Mouse (Mus musculus): ENCODE data around the gene Kl. TPM values are rescaled to one million over a fixed set of nuclear protein-coding genes. Genes with fewer than 3 reads are reported as not detected.

The Kl gene
- polyA plus RNA-seq (2015; fragmentation: Nextera tagmentation; extraction: Ambion mirVana): 0.08 and 0.12 TPM in 2 replicates

DNA sequence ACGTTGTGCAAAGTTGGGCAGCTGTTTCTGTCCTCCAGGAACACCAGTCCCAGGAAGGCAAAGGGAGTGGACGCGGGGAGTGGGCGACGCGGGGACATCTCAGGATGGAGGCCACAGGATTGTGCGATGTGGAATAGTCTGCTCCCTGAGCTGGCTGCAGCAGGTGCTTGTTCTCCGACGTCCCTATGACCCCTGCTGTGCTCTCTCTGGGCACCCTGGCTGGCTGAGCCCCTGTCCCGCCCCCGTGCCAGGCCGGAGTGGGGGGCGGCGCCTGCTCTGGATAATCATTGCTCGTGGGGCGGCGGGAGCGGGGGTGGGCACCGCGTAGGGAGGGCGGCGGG, at the start of gene Kl:
TSS of gene Kl (plus strand) at position 280 of the 341 bp plus-strand sequence.
- Histone ChIP-seq H3K27ac (ENCODE audit: low read length) (no peak within 1 kb of the TSS), H3K4me2 (ENCODE audit: low read depth, low read length) (peak within 1 kb of the TSS; percentile 54), H3K36me3 (ENCODE audit: control insufficient read depth, insufficient read depth) (no peaks in the 10 kb centered on the region), H3K4me1 (ENCODE audit: control insufficient read depth, low read depth, low read length) (no peaks in the 10 kb centered on the region), H3K9ac (ENCODE audit: low read depth, low read length) (no peak within 1 kb of the TSS), H3K4me3 (ENCODE audit: low read depth, low read length) (peak within 1 kb of the TSS; percentile 45), H3K9me3 (replicated peaks; ENCODE audit: control insufficient read depth, low read length) (no peaks in the 10 kb centered on the region), H3K27me3 (ENCODE audit: control insufficient read depth, insufficient read depth, low read depth, low read length) (peaks cover 23% of the 10 kb centered on the region)
- WGBS (ENCODE audit: insufficient replicate concordance): 5% methylated on average over 21 of the region's 22 CpGs
- ATAC-seq (ENCODE audit: low read depth): no peak; the same call in 1 of the 2 replicates

DNA sequence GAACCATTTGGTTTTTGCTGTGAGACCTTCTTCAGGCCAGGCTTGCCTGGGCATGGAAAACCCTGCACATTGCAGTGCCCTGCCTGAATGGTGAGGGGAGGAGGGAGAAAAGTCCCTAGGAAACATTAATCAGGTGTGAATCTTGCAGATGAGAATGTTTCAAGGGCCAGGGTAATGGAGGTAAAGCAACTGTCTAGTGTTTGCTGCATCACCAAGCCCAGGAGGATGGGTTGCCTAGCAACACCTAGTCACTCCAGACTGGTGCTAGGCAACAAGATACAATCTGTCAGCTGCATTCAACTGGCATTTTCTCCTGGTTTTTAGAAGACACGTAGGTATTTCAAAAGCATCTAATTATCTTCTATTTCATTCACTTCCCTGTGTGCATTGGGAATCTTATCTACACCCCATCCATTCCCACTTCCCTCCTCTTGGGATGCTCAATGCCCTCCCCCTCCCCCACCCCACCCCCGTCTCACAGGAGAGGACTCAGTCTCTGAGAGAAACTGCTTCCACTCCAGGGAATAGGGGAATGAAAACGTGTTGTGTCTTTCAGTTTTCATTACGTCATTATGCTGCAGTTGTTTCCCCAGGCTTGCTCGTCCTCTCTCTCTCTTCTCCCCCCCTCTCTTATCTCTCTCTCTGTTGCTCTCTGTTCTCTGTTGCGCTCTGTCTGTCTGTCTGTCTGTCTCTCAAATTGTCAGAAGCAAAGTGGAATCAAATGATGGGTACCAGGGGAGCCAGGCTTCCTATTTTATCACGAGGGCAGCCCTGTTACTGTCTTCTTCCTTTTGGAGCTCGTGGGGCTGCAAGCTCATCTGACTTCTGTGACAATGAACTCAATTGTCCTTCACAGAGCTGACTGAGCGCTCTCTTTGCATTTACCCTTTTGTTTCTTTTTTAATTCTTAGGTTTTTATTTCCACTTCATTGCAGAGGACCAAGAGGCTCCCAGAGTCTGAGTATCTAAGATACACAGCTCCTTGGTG, 46.1 kb upstream of the Kl start:
- H3K4me2 ChIP-seq (ENCODE audit: low read depth, low read length): no peak overlapping the region
- H3K9ac ChIP-seq (ENCODE audit: low read depth, low read length): no peak overlapping the region
- H3K4me3 ChIP-seq (ENCODE audit: low read depth, low read length): no peak overlapping the region
- no peak overlapping the region for H3K27ac ChIP-seq (ENCODE audit: low read length)
- H3K4me1 ChIP-seq (ENCODE audit: control insufficient read depth, low read depth, low read length): no peaks in the 10 kb centered on the region
- WGBS (ENCODE audit: insufficient replicate concordance): 28% methylated on average over 9 of the region's 9 CpGs
- H3K9me3 ChIP-seq (replicated peaks; ENCODE audit: control insufficient read depth, low read length): no peaks in the 10 kb centered on the region; the same call in 1 of the 2 replicates
- no peak for ATAC-seq (ENCODE audit: low read depth)
- no peaks in the 10 kb centered on the region for H3K36me3 ChIP-seq (ENCODE audit: control insufficient read depth, insufficient read depth)
- H3K27me3 ChIP-seq (ENCODE audit: control insufficient read depth, insufficient read depth, low read depth, low read length): no peaks in the 10 kb centered on the region

DNA sequence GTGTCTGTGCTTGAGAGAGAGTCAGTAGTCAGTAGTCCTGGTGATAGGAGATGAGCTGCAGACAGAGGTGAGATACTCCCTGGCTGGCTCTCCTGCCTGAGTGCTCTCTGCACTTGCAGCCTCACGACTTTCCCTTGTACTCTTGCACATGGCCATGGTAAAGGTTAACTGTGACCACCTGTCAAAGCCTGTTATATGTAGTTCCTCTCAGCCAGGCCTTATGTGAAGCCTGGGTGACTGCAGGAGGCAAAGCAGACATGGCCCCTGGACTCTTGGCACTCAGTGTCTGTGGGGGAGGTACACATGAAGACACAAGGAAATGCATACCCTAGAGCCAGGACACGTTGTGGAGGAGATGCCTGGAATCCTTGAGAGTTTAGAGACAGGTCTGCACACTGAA, 40.3 kb upstream of the Kl start:
- no peaks in the 10 kb centered on the region; the same call in 1 of the 2 replicates for H3K4me1 ChIP-seq (ENCODE audit: control insufficient read depth, low read depth, low read length)
- H3K9me3 ChIP-seq (replicated peaks; ENCODE audit: control insufficient read depth, low read length): no peaks in the 10 kb centered on the region; the same call in 1 of the 2 replicates
- no peak overlapping the region for H3K27ac ChIP-seq (ENCODE audit: low read length)
- no peaks in the 10 kb centered on the region for H3K36me3 ChIP-seq (ENCODE audit: control insufficient read depth, insufficient read depth)
- no peak overlapping the region for H3K4me3 ChIP-seq (ENCODE audit: low read depth, low read length)
- ATAC-seq (ENCODE audit: low read depth): no peak; the same call in 1 of the 2 replicates
- H3K9ac ChIP-seq (ENCODE audit: low read depth, low read length): no peak overlapping the region
- H3K4me2 ChIP-seq (ENCODE audit: low read depth, low read length): no peak overlapping the region
- no peaks in the 10 kb centered on the region for H3K27me3 ChIP-seq (ENCODE audit: control insufficient read depth, insufficient read depth, low read depth, low read length)
- 21% methylated on average over 2 of the region's 2 CpGs for WGBS (ENCODE audit: insufficient replicate concordance)

DNA sequence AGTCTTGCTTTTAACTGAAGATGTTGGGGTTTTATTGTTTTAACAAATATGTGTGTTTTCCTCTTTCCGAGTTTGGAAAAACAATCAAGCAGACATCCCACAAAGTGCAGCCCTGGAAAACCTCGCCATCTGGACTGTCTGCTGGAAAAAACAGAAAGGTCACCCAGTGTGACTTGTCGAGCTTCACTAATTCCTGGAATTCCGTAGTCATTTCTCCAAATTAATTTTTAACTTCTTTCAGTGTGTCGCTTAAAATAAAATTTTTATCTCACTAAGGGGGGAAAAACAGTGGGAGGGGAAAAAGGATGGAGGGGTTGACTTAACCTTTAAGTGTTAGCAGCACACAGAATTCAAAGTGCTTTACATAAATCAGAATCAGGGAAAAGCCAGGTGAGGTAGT, 39.8 kb upstream of the Kl start:
- Histone ChIP-seq H3K4me3 (ENCODE audit: low read depth, low read length) (no peak overlapping the region), H3K9me3 (replicated peaks; ENCODE audit: control insufficient read depth, low read length) (no peaks in the 10 kb centered on the region; the same call in 1 of the 2 replicates), H3K9ac (ENCODE audit: low read depth, low read length) (no peak overlapping the region), H3K27me3 (ENCODE audit: control insufficient read depth, insufficient read depth, low read depth, low read length) (no peaks in the 10 kb centered on the region), H3K4me2 (ENCODE audit: low read depth, low read length) (no peak overlapping the region), H3K36me3 (ENCODE audit: control insufficient read depth, insufficient read depth) (no peaks in the 10 kb centered on the region), H3K27ac (ENCODE audit: low read length) (peak overlapping the region; percentile 37; the same call in 1 of the 2 replicates), H3K4me1 (ENCODE audit: control insufficient read depth, low read depth, low read length) (no peaks in the 10 kb centered on the region; the same call in 1 of the 2 replicates)
- WGBS (ENCODE audit: insufficient replicate concordance): 34% methylated on average over 5 of the region's 5 CpGs
- ATAC-seq (ENCODE audit: low read depth): no peak

DNA sequence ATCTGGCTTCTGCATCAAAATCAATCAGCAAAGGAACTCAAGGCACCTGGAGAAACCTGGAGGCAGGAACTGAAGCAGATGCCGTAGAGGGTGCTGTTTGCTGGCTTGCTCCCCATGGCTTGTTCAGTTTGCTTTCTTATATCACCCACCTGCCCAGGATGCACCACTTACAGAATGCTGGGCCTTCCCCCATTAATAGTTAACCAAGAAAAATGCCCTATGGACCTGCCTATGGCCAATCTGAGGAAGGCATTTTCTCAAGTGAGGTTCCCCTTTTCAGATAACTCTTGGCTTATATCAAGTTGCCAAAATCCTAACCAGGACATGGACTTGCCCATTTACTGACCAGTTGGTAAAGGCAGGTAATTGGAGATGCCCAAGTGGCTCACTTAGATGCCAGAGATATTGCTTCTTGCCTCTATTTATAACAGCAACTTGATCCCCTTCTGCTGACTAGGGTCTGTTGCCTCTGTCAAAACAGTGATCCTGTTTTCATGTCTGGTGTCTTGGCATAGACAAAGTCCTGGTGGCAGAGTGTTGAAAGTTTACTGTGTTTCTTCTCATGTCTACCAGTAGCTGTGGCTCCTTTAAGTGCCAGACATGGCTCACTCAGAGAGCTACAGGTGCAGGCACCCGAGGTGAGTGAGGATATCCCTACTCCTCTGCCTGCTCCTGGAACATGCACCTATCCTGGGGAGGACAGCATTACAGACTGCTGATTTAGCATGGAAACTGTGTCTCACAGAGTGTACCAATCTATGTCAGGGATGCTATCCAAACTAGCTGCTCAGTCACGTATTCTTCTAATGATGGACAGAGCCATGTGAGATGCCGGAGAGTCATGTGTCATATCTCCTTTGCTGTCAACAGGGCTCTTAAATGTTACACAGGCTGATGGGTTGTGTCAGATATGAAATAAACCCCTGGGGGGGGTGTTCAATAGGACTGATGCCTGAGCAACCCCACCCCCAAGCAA, 37.0 kb upstream of the Kl start:
- Histone ChIP-seq H3K27ac (ENCODE audit: low read length) (no peak overlapping the region), H3K27me3 (ENCODE audit: control insufficient read depth, insufficient read depth, low read depth, low read length) (no peaks in the 10 kb centered on the region), H3K9me3 (replicated peaks; ENCODE audit: control insufficient read depth, low read length) (no peaks in the 10 kb centered on the region), H3K4me2 (ENCODE audit: low read depth, low read length) (no peak overlapping the region), H3K36me3 (ENCODE audit: control insufficient read depth, insufficient read depth) (no peaks in the 10 kb centered on the region), H3K4me1 (ENCODE audit: control insufficient read depth, low read depth, low read length) (no peaks in the 10 kb centered on the region; the same call in 1 of the 2 replicates), H3K4me3 (ENCODE audit: low read depth, low read length) (no peak overlapping the region), H3K9ac (ENCODE audit: low read depth, low read length) (no peak overlapping the region)
- WGBS (ENCODE audit: insufficient replicate concordance): 63% methylated on average over 4 of the region's 4 CpGs
- ATAC-seq (ENCODE audit: low read depth): 0 out of 2 replicates have a peak, but pooled peaks have one; percentile 46

DNA sequence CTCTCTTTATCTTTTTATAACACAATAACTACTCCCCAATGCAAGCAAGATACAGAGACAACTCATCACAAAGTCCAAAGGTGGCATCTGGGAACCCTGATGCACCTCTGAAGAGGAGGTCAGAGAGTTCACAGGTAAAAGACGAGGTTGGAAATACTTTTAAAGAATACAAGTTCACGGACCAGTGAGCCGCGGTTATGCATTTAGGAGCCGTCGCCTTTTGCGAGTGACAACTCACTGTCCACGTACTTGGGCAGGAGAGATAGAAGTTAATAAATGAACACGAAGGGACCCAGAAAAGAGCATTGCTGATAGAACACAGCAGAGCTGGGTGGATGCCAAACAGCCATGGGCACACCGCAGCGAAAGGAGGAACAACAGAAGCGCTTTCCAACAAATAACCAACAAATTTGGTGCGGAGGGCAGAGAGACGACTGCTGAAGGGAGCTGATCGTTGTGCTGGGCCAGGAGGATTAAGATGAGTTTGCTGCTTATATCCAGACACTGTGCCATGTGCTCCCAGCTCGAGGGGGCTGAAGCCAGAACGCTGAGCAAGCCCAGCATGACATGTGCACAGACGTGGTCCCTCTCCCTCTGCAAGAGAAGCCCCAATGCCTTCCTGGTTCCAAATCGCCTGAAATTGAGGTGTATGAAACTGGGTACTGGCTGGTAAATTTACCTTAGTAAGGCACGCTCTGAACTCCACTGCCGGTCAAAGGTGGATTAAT, 35.1 kb upstream of the Kl start:
- Histone ChIP-seq H3K36me3 (ENCODE audit: control insufficient read depth, insufficient read depth) (no peaks in the 10 kb centered on the region), H3K27ac (ENCODE audit: low read length) (no peak overlapping the region), H3K4me2 (ENCODE audit: low read depth, low read length) (no peak overlapping the region), H3K9me3 (replicated peaks; ENCODE audit: control insufficient read depth, low read length) (no peaks in the 10 kb centered on the region), H3K27me3 (ENCODE audit: control insufficient read depth, insufficient read depth, low read depth, low read length) (no peaks in the 10 kb centered on the region), H3K4me3 (ENCODE audit: low read depth, low read length) (no peak overlapping the region), H3K4me1 (ENCODE audit: control insufficient read depth, low read depth, low read length) (no peaks in the 10 kb centered on the region; the same call in 1 of the 2 replicates), H3K9ac (ENCODE audit: low read depth, low read length) (no peak overlapping the region)
- WGBS (ENCODE audit: insufficient replicate concordance): 68% methylated on average over 21 of the region's 21 CpGs
- no peak for ATAC-seq (ENCODE audit: low read depth)

DNA sequence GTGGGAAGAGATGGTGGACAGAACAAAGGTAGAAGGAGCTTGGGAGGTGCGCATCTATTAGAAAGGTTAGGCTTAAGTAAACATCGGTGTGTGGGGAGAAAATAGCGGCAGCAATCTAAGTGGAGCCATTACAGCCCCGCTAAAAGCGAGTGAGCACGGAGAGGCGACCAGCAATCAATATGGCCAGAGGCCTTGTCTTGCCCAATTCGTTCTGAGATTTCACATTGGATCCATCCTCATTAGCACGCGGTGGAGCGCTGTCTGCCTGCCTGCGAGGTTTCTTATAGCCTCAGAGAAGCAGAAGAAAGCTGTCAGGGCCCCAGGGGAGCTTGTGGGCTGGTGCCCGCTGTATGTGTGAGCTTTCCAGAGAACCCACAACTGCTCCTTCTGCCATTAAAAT, 33.8 kb upstream of the Kl start:
- no peak overlapping the region for H3K9ac ChIP-seq (ENCODE audit: low read depth, low read length)
- no peak overlapping the region for H3K27ac ChIP-seq (ENCODE audit: low read length)
- H3K27me3 ChIP-seq (ENCODE audit: control insufficient read depth, insufficient read depth, low read depth, low read length): no peaks in the 10 kb centered on the region
- no peaks in the 10 kb centered on the region for H3K9me3 ChIP-seq (replicated peaks; ENCODE audit: control insufficient read depth, low read length)
- no peaks in the 10 kb centered on the region; the same call in 1 of the 2 replicates for H3K4me1 ChIP-seq (ENCODE audit: control insufficient read depth, low read depth, low read length)
- H3K4me3 ChIP-seq (ENCODE audit: low read depth, low read length): no peak overlapping the region
- no peak for ATAC-seq (ENCODE audit: low read depth)
- WGBS (ENCODE audit: insufficient replicate concordance): 75% methylated on average over 13 of the region's 13 CpGs
- H3K4me2 ChIP-seq (ENCODE audit: low read depth, low read length): no peak overlapping the region
- no peaks in the 10 kb centered on the region for H3K36me3 ChIP-seq (ENCODE audit: control insufficient read depth, insufficient read depth)

DNA sequence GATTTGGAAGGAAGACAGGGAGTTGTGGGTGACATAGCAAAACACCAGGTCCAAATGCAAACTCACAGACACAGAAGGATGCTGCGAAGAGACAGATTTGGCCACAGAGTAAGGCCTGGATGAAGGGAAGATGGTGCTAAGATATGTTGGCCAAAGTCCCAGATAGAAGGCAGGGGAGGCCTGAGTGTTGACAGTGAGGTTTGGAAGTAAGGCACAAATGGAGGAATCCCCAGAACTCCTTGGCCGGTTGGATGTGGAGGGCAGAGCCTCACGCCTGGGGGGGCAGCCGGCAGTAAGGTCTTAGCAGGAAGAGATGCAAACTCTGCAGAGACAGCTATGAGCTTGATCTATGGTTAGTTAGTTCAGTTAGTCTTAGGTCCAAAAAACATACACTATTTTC, 33.1 kb upstream of the Kl start:
- H3K4me2 ChIP-seq (ENCODE audit: low read depth, low read length): no peak overlapping the region
- no peaks in the 10 kb centered on the region for H3K36me3 ChIP-seq (ENCODE audit: control insufficient read depth, insufficient read depth)
- no peaks in the 10 kb centered on the region for H3K27me3 ChIP-seq (ENCODE audit: control insufficient read depth, insufficient read depth, low read depth, low read length)
- no peak overlapping the region for H3K9ac ChIP-seq (ENCODE audit: low read depth, low read length)
- no peaks in the 10 kb centered on the region for H3K9me3 ChIP-seq (replicated peaks; ENCODE audit: control insufficient read depth, low read length)
- H3K27ac ChIP-seq (ENCODE audit: low read length): no peak overlapping the region
- no peak for ATAC-seq (ENCODE audit: low read depth)
- 76% methylated on average over 4 of the region's 4 CpGs for WGBS (ENCODE audit: insufficient replicate concordance)
- H3K4me1 ChIP-seq (ENCODE audit: control insufficient read depth, low read depth, low read length): no peaks in the 10 kb centered on the region; the same call in 1 of the 2 replicates
- no peak overlapping the region for H3K4me3 ChIP-seq (ENCODE audit: low read depth, low read length)

Data from liver, embryonic 16.5 days (tissue).